Comparison of ENCODE assay signal across 8 mouse cellular contexts in genomic region chr9:108348290-108348680, GRCm38 (mm10). TPM values are rescaled to one million over a fixed set of nuclear protein-coding genes. Genes with fewer than 3 reads are reported as not detected.
DNase-seq lines count a peak whose midpoint lies in the region; ATAC-seq and TF ChIP-seq lines count a peak whose summit lies in the region.

No protein-coding gene starts in this region.

- peaks cover 8% of the 10 kb centered on the region for H3K79me2 ChIP-seq in heart, adult 2 months (replicated peaks; ENCODE audit: control insufficient read depth, insufficient read depth, low read length)
- peaks cover 41% of the 10 kb centered on the region for H3K79me2 ChIP-seq in C2C12 (ENCODE audit: control insufficient read depth, insufficient read depth)

- intact Hi-C loops in heart, adult 2 months (cut with DNase I), result no loop called here
- intact Hi-C loops in heart, postnatal 14 days (cut with DNase I), result no loop called here

- 0 out of 2 replicates have a peak, but pooled peaks cover 2% of the 10 kb centered on the region for H3K36me3 ChIP-seq in heart, adult 2 months (ENCODE audit: control insufficient read depth, insufficient read depth, low read length)
- H3K36me3 ChIP-seq in C2C12 (ENCODE audit: control insufficient read depth, insufficient read depth), result peaks cover 32% of the 10 kb centered on the region
- peaks cover 36% of the 10 kb centered on the region for H3K36me3 ChIP-seq in forebrain, embryonic 10.5 days (replicated peaks)
- H3K36me3 ChIP-seq in liver, embryonic 11.5 days (ENCODE audit: control insufficient read depth, insufficient read depth, low read length), result peaks cover 28% of the 10 kb centered on the region

- no peak for TF ChIP-seq POLR2A in heart, adult 2 months (IDR thresholded peaks at IDR 0.05; ENCODE audit: insufficient read depth, low read depth, low read length)

- no peaks in the 10 kb centered on the region for H3K27me3 ChIP-seq in heart, adult 2 months (ENCODE audit: control insufficient read depth, insufficient read depth, low read length)
- no peaks in the 10 kb centered on the region for H3K27me3 ChIP-seq in C2C12 (ENCODE audit: control insufficient read depth, insufficient read depth, insufficient read length)
- no peaks in the 10 kb centered on the region for H3K27me3 ChIP-seq in forebrain, embryonic 10.5 days (ENCODE audit: poor library complexity, severe bottlenecking)
- no peaks in the 10 kb centered on the region for H3K27me3 ChIP-seq in liver, embryonic 11.5 days (replicated peaks; ENCODE audit: control insufficient read depth, insufficient read depth, low read length)

- H3K79me3 ChIP-seq in C2C12 (ENCODE audit: low read depth), result peaks cover 26% of the 10 kb centered on the region

- peak overlapping the region; percentile 88 for H3K9ac ChIP-seq in heart, adult 2 months (ENCODE audit: low read depth, low read length)
- peak overlapping the region; percentile 92 for H3K9ac ChIP-seq in liver, embryonic 11.5 days (ENCODE audit: low read depth, low read length)

- H3K4me1 ChIP-seq in heart, adult 2 months (ENCODE audit: control insufficient read depth, insufficient read depth, low read length), result peaks cover 4% of the 10 kb centered on the region
- peaks cover 21% of the 10 kb centered on the region for H3K4me1 ChIP-seq in forebrain, embryonic 10.5 days
- peaks cover 34% of the 10 kb centered on the region for H3K4me1 ChIP-seq in liver, embryonic 11.5 days (replicated peaks; ENCODE audit: control insufficient read depth, insufficient read depth, low read length)

- H3K4me2 ChIP-seq in liver, embryonic 11.5 days, result peak overlapping the region; percentile 77

- TF ChIP-seq CTCF in heart, adult 2 months (IDR thresholded peaks at IDR 0.05), result no peak
- TF ChIP-seq CTCF in C2C12 (IDR thresholded peaks at IDR 0.05; ENCODE audit: control insufficient read depth, insufficient read depth, insufficient read length), result no peak

- H3K9me3 ChIP-seq in forebrain, embryonic 10.5 days, result no peaks in the 10 kb centered on the region
- no peaks in the 10 kb centered on the region for H3K9me3 ChIP-seq in liver, embryonic 11.5 days (ENCODE audit: control insufficient read depth, low read length)

- H3K4me3 ChIP-seq in heart, adult 2 months, result peak overlapping the region; percentile 98
- H3K4me3 ChIP-seq in C2C12 (ENCODE audit: insufficient read depth, poor library complexity, severe bottlenecking), result peak overlapping the region; percentile 74
- peak overlapping the region; percentile 91 for H3K4me3 ChIP-seq in forebrain, embryonic 10.5 days
- peak overlapping the region; percentile 98 for H3K4me3 ChIP-seq in liver, embryonic 11.5 days (ENCODE audit: low read depth, low read length)

- no peak; the same call in 1 of the 2 replicates for ATAC-seq in liver, embryonic 11.5 days (replicated peaks; ENCODE audit: low FRiP score)

- TF ChIP-seq EP300 in heart, adult 2 months (IDR thresholded peaks at IDR 0.05; ENCODE audit: insufficient read depth, low read depth, low read length), result no peak

- DNase-seq in heart, adult 2 months, result no peak
- DNase-seq in heart, postnatal 14 days, result no peak
- no peak for DNase-seq in forebrain, embryonic 10.5 days (ENCODE audit: extremely low spot score, low spot score)
- no peak for DNase-seq in liver, embryonic 11.5 days (ENCODE audit: low spot score)
- no peak for DNase-seq in layer of hippocampus, postnatal 36 days
- no peak for DNase-seq in adrenal gland, postnatal 25 days
- DNase-seq in lung, postnatal 25 days (ENCODE audit: low spot score), result no peak

- H3K27ac ChIP-seq in heart, adult 2 months, result peak overlapping the region; percentile 92
- H3K27ac ChIP-seq in forebrain, embryonic 10.5 days, result peak overlapping the region; percentile 96
- H3K27ac ChIP-seq in liver, embryonic 11.5 days (ENCODE audit: low read depth, low read length), result peak overlapping the region; percentile 87

- peak overlapping the region; percentile 96 for H3ac ChIP-seq in C2C12 (ENCODE audit: control insufficient read depth, insufficient read length, low read depth)

- WGBS in heart, adult 2 months, result under 1% methylated on average over 14 of the region's 14 CpGs
- 12% methylated on average over 14 of the region's 14 CpGs for WGBS in forebrain, embryonic 10.5 days
- 5% methylated on average over 14 of the region's 14 CpGs for WGBS in liver, embryonic 11.5 days

TF ChIP-seq in C2C12, 6 proteins besides CTCF, POLR2A, EP300 and RAD21:
- TF ChIP-seq MYOD1 (IDR thresholded peaks at IDR 0.05; ENCODE audit: control insufficient read depth, insufficient read length, low read depth), result no peak
- no peak for TF ChIP-seq MAX (IDR thresholded peaks at IDR 0.05)
- no peak for TF ChIP-seq CEBPB (IDR thresholded peaks at IDR 0.05; ENCODE audit: low read depth)
- no peak for TF ChIP-seq MYOG (IDR thresholded peaks at IDR 0.05; ENCODE audit: control insufficient read depth, extremely low read depth, insufficient read length)
- TF ChIP-seq USF1 (IDR thresholded peaks at IDR 0.05; ENCODE audit: low read depth), result no peak
- no peak for TF ChIP-seq FOSL1 (IDR thresholded peaks at IDR 0.05; ENCODE audit: insufficient read depth, low read length, poor library complexity, severe bottlenecking)

RNA-seq across cellular contexts. Expression of gene Usp4, which starts 0.6 kb away (rescaled TPM):
- total RNA-seq in heart, adult 2 months (2021), result 10 to 100 TPM; 66.1 to 74.8 TPM
- 52.7 and 68.6 TPM in 2 replicates for polyA plus RNA-seq in heart, adult 2 months (2012; rRNA removed)
- total RNA-seq in heart, postnatal 14 days (2021), result 10 to 100 TPM; 76.5 to 83.6 TPM
- polyA plus RNA-seq in C2C12 (2012; fragmentation: generic; extraction: Trizol), result 82.3 TPM
- 132 and 133 TPM in 2 replicates for polyA plus RNA-seq in forebrain, embryonic 10.5 days (2016; fragmentation: Nextera tagmentation; extraction: Ambion mirVana)
- polyA plus RNA-seq in liver, embryonic 11.5 days (2014; fragmentation: Nextera tagmentation; extraction: Ambion mirVana), result 114 and 122 TPM in 2 replicates
- 100 to 1,000 TPM; 107 to 110 TPM for total RNA-seq in layer of hippocampus, postnatal 36 days (2021)
- 113 and 114 TPM in 2 replicates for total RNA-seq in adrenal gland, postnatal 25 days (2021)

RNA-seq across cellular contexts. Expression of gene Gpx1, which starts 9.6 kb away (rescaled TPM):
- 100 to 1,000 TPM in 1 of 2 experiments, 10 to 100 TPM in 1; 92.2 to 130 TPM for total RNA-seq in heart, adult 2 months (2021)
- polyA plus RNA-seq in heart, adult 2 months (2012; rRNA removed), result 212 and 327 TPM in 2 replicates
- 100 to 1,000 TPM; 156 to 161 TPM for total RNA-seq in heart, postnatal 14 days (2021)
- 667 TPM for polyA plus RNA-seq in C2C12 (2012; fragmentation: generic; extraction: Trizol)
- polyA plus RNA-seq in forebrain, embryonic 10.5 days (2016; fragmentation: Nextera tagmentation; extraction: Ambion mirVana), result 806 and 868 TPM in 2 replicates
- polyA plus RNA-seq in liver, embryonic 11.5 days (2014; fragmentation: Nextera tagmentation; extraction: Ambion mirVana), result 2,990 and 3,052 TPM in 2 replicates
- total RNA-seq in layer of hippocampus, postnatal 36 days (2021), result 10 to 100 TPM; 61.2 to 62.8 TPM
- total RNA-seq in adrenal gland, postnatal 25 days (2021), result 711 and 722 TPM in 2 replicates

RNA-seq across cellular contexts. Expression of gene Tcta, which starts 42.3 kb away (rescaled TPM):
- total RNA-seq in heart, adult 2 months (2021), result 10 to 100 TPM; 50.5 to 52.8 TPM
- 64.8 and 82.4 TPM in 2 replicates for polyA plus RNA-seq in heart, adult 2 months (2012; rRNA removed)
- total RNA-seq in heart, postnatal 14 days (2021), result 10 to 100 TPM; 25.4 to 25.5 TPM
- 13.7 TPM for polyA plus RNA-seq in C2C12 (2012; fragmentation: generic; extraction: Trizol)
- polyA plus RNA-seq in forebrain, embryonic 10.5 days (2016; fragmentation: Nextera tagmentation; extraction: Ambion mirVana), result 13.4 and 13.8 TPM in 2 replicates
- 14.9 and 16.1 TPM in 2 replicates for polyA plus RNA-seq in liver, embryonic 11.5 days (2014; fragmentation: Nextera tagmentation; extraction: Ambion mirVana)
- total RNA-seq in layer of hippocampus, postnatal 36 days (2021), result 10 to 100 TPM; 29.1 to 30.0 TPM
- 38.9 and 49.8 TPM in 2 replicates for total RNA-seq in adrenal gland, postnatal 25 days (2021)

RNA-seq across cellular contexts. Expression of gene Rhoa, which starts 42.4 kb away (rescaled TPM):
- total RNA-seq in heart, adult 2 months (2021), result 100 to 1,000 TPM; 216 to 234 TPM
- 110 and 266 TPM in 2 replicates for polyA plus RNA-seq in heart, adult 2 months (2012; rRNA removed)
- total RNA-seq in heart, postnatal 14 days (2021), result 100 to 1,000 TPM; 250 to 262 TPM
- 300 TPM for polyA plus RNA-seq in C2C12 (2012; fragmentation: generic; extraction: Trizol)
- 257 and 290 TPM in 2 replicates for polyA plus RNA-seq in forebrain, embryonic 10.5 days (2016; fragmentation: Nextera tagmentation; extraction: Ambion mirVana)
- 254 and 264 TPM in 2 replicates for polyA plus RNA-seq in liver, embryonic 11.5 days (2014; fragmentation: Nextera tagmentation; extraction: Ambion mirVana)
- total RNA-seq in layer of hippocampus, postnatal 36 days (2021), result 100 to 1,000 TPM; 169 to 173 TPM
- 358 and 378 TPM in 2 replicates for total RNA-seq in adrenal gland, postnatal 25 days (2021)

RNA-seq across cellular contexts. Expression of gene 1700102P08Rik, which starts 44.3 kb away (rescaled TPM):
- under 1 TPM; 0.57 to 0.68 TPM for total RNA-seq in heart, adult 2 months (2021)
- polyA plus RNA-seq in heart, adult 2 months (2012; rRNA removed), result 0.25 and 0.44 TPM in 2 replicates
- total RNA-seq in heart, postnatal 14 days (2021), result under 1 TPM; 0.67 to 0.90 TPM
- 0.16 TPM for polyA plus RNA-seq in C2C12 (2012; fragmentation: generic; extraction: Trizol)
- polyA plus RNA-seq in forebrain, embryonic 10.5 days (2016; fragmentation: Nextera tagmentation; extraction: Ambion mirVana), result 0.60 and 0.65 TPM in 2 replicates
- 0.81 and 1.3 TPM in 2 replicates for polyA plus RNA-seq in liver, embryonic 11.5 days (2014; fragmentation: Nextera tagmentation; extraction: Ambion mirVana)
- 1 to 10 TPM; 2.6 to 2.9 TPM for total RNA-seq in layer of hippocampus, postnatal 36 days (2021)
- 1.5 and 1.7 TPM in 2 replicates for total RNA-seq in adrenal gland, postnatal 25 days (2021)
